Mouse (Mus musculus): ENCODE measurements at regions not wholly inside any gene's neighbourhood (a gene's known extent, or its start where the extent isn't known, plus 50 kb on each side); places are given as distances from the start of the nearest gene placed in this dataset.

DNA sequence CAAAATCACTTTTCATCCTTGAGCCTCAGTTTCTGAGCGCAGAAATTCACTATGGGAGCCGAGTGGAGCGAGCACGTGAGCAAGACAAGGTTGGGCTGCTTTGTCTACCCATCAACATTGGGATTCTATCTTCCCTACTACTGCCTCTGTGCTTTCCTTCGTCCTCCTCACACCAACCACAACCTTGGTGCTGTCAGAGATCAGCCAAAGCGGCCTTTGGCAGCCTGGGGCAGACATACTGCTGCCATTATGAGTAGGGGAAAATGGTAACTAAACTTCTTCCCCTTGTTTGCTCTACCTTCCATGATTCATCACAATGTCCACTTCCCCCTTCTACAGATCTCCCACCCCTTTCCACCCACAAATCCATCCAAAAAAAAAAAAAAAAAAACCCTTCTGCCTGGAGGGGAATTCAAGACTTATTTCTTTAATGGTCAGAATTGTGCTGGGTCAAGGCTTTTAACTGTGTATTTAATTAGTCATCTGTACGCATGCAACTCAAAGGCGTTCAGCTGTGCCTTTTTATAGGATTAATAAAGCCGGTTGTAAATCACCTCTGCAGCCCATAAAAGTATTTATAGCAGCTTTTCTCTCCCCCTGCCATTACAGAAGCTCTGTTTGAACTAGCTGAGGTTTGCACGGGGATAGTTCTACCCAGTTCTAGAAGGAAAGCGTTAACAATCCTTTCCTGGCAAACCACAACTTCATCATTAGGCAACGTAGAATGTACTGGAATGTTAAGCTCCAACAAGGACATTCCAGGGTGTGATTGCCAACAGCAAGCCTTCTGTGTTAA is 340.4 kb downstream of the Pik3r1 start:
- no peak for DNase-seq (ENCODE audit: low read depth)

DNA sequence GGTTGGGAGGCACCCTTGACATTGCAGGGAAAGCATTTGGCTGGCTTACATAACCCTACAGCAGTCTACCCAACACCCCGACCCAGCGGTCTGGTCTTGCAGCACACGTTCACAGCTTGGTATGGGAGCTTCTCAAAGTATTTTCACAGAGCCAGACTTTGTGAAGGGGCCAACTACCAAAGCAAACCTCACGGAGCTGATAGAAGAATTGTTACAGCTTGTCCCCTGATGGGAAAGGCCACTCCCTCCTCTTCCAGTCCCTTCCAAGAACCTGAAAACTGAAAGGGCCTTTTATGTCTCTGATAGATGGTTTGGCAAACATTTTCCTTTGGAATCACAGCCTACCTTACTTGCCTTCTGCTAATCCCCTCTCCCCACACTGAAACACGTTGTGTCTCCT is 341.6 kb downstream of the Pik3r1 start:
- no peak for DNase-seq (ENCODE audit: low read depth)

DNA sequence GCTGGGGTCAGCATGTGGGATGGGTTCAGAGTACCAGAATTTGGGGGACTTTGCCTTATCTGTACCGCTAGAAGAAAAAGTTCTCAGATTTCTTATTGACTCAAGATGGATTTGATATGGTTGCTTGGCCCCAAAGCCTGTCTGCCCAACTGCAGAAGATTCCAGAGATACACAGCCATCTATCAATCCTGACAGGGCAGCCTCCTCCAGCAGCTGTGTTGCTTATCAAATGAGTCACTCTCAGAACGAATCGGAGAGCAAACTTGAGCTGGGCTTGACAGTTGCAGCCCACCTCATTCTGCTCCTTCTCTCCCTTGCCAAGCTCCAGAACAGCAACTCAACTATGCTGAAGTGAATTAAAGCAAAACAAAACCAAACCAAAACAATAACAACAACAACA is 345.9 kb downstream of the Pik3r1 start:
- DNase-seq (ENCODE audit: low read depth), result no peak

DNA sequence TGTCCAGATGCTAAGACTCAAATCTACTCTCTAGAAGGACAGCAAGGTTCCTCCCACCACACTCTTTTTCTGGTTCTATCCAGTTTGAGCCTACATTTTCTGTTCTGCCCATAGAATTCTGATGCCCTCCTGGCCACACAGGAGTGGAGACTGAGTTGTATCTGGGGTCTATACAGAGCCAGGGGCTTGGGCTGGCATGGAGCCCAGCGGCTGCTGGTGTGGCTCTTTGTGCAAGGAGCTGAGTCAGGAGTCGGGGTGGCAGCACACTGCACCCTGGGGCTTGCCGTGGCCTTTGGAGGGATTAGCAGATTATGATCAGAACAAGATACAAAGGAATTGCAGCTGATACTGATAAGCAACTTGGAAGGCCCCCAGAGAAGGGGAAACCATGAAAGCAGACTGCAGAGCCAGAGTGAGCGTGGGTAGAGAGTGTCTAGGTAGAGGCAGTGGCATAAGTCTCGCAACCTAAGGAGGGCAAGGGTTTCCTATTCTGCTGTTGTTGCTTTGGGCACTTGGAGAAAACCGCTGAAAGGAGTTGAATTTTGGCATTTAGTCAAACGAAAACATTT is 348.5 kb downstream of the Pik3r1 start:
- no peak for DNase-seq (ENCODE audit: low read depth)

DNA sequence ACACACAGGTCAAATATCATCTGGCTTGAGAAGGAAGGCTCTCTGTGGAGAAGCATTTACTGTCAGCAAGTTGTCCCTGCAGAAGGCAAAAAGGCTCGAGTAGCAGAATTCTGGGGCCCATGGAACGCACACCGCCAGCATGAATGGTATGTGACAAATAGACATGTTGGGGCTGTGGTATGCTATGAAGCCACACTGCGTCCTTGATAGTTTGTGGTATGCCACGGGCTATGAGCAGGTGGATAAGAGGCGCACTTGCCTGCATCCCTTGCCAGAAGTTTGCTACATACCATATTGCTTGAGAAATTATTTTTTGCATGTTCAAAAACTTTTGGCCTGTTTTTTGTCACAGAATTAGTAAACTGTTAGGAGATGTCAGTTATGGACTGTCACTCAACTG is 349.7 kb downstream of the Pik3r1 start:
- DNase-seq (ENCODE audit: low read depth), result no peak

DNA sequence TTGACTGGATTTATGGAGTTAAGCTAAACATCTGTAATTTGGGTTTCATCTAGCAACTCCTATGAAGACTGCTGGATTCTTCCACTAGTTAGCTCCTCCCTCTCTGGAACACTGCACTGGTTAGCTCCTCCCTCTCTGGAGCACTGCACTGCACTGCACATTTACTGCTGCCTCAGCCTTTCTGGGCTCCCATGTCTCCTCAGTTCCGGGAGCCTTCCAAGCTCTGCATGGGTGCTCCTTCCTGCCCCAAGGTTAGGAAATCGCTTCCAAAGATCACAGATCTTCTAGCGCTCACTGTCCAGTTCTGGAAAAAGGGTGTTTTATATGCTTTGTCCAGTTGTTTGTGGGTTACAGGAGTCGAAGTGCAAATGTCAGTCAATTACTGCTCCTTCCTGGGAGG is 359.1 kb downstream of the Pik3r1 start:
- no peak for DNase-seq (ENCODE audit: low read depth)

DNA sequence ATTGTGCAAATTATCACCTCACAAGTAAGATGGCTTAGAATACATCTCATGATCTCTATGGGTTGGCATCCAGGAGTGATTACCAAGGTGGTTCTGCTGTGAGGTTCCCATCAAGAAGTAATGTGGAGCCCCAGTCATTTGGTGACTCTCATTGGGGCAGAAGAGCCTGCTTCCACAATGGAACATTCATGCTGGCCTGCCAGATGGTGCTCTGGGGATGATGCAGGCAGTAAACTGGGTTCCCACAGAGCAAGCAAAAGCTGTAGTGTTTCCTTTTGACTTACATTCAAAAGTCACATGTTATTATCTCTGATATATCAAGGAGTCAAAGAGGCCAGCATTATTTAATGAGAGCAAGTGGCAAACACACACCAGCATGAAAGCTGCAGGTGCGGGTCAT is 360.4 kb downstream of the Pik3r1 start:
- no peak for DNase-seq (ENCODE audit: low read depth)

DNA sequence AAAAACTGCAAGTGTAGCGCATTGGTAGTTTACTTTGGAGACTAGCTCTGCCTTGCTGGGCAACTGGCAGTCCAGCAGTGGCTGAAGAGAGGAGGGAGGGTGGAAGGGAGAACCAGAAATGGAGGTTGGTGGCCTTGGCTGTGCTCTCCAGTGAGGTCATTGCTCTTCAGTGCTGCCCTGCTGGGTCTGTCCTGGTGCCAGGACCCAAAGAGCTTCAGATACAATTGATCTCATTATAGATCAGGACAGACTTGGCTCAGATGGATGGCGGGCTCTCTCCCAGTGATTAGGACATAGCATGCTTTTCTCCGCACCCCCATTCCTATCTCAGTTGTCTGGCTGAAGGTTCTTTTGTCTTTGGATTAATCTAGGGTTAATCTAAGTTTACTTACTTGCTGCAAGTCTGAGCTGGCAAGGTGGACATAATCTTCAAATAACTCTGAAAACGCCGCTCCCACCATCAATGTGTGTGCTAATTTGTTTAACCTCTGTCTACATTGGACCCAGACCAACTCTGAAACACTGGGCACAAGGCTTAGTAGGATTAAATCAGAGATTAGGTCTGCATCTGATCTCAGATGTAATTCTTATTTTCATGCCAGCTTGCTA is 394.3 kb downstream of the Pik3r1 start:
- no peak for DNase-seq (ENCODE audit: low read depth)

DNA sequence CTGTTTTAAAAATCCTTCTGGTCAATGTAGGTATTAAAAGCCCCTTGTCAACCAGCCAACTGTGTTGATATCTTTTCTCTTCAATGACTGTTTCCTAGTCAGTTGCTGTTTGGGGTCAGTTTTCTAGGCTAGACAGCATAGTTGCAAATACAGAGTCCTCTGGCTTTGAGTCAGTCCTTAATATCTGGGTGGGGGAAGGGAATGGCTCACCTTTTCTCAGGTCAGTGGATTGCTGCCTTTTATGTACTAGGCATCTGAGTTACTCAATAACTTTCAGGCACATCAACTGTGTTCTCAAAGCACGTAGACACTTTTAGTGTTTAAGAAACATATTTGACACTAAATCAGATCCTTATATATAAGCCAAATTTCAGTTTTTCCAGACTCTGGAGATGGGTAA is 396.1 kb downstream of the Pik3r1 start:
- no peak for DNase-seq (ENCODE audit: low read depth)

DNA sequence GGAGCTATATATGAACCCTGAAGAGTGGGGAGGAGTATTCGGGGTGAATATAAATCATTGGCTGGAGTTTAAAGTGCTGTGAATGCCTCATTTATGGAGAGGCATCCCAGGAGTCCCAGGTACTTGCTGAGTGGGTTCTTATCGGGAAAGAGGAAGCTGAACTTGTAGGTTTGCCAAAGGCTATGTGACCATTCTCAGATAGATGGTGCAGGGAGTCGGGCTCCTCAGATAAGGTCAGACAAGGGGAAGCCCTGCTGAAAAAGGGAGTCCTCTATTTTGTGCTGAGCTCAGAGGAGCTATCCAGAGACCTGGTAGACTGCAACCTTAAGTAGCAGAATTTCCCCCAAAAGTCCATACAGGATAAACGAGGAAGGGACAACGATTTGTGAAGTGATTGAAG is 399.8 kb downstream of the Pik3r1 start:
- DNase-seq (ENCODE audit: low read depth), result no peak

DNA sequence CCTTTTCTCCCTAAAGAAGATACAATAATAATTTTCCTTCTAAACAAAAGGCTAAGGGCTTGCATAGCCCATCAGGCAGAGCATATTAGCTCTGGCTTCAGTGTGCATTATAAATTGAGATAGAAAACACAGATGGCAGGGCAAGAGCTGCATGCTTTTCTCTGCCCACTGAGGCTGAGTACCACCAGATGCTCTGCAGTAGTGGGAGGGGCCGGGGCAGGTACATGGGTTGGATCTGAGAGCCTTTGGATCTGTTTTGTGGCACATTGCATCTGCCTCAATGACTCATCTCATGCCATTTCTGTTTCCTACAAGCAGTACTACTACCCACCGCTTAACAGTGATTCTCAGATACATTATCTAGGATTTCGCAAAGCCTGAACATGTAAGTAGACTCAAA is 412.7 kb downstream of the Pik3r1 start:
- no peak for DNase-seq (ENCODE audit: low read depth)

DNA sequence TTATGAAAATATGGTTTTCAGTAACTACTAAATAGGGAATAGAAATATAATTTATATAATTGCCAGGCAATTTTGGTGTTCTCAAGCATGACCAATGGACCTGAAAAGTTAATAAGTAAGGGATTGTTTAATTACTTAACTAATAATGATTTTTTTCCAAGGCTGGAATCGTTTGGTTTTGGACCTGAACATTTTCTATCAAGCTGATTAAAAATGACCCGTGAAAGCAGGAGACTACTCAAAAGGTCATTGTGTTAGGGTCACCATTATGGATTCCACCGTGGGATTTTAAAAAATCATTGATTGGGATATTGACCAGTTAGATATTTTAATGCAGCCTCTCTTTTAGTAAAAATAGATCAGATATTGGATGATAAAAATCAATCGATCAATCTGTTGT is 416.9 kb downstream of the Pik3r1 start:
- no peak for DNase-seq (ENCODE audit: low read depth)

DNA sequence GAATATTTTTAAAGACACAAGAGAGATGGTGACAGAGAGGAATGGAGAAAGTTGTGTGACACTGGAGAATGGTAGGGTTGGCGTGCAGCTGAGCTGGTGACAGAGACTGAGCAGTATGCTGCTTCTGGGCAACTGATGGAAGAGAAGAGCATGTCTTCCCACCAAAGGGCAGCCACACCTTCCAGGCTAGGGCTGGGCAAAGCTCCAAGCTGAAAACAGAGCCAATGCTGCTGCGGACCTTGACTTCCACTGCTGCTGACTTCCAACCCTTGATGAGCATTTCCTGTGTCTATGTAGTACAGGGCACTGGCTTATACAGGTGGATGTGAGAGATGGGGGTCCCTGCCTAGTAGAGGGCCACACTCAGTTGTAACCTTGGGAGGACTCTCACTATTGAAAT is 418.7 kb downstream of the Pik3r1 start:
- DNase-seq (ENCODE audit: low read depth), result no peak

DNA sequence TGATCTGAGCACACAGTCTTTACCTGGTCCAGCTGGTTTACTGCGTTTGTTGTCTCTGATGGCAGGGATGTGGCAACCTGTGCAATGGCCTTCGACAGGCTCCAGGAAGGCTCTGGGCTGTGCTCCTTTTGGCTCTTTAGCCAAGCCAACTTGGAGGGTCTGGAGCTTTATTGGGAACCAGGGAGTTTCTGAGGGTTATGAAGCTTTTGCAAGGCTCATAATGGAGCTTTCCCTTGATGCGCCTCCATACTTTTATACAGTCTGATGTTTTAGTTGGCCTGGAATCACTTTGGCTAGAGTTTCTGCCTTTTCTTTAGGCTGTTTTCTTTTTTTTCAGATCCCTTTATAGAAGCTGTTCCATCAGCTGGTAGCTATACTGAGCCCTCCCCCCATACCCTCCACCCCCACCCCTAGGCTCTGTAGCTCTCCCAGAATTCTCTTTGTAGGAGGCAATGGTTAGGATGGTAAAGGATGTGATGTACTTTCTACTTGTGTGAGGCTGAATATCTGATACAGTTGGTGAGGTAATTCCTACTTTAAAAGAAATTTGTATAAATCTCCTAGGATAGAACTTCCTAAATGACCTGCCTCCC is 429.6 kb downstream of the Pik3r1 start:
- DNase-seq (ENCODE audit: low read depth), result no peak

DNA sequence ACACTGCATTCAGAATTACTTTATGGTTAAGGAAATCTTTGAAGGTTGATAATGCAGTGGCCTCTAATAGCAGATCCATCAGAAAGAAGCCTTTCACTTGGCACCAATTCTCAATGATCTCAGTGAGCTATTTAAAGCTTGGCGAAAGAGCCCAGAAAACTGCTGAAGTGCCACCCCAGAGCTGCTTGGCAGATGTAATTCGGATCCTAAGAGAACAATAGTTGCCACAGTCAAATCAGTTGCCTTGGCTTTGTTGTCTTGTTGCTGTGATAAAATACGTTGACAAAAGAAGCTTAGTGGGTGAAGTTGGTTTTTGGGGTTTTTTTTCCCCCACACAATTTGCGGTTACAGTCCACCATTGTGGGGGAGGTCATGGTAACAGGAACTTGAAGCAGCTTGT is 449.4 kb downstream of the Pik3r1 start:
- no peak for DNase-seq (ENCODE audit: low read depth)

DNA sequence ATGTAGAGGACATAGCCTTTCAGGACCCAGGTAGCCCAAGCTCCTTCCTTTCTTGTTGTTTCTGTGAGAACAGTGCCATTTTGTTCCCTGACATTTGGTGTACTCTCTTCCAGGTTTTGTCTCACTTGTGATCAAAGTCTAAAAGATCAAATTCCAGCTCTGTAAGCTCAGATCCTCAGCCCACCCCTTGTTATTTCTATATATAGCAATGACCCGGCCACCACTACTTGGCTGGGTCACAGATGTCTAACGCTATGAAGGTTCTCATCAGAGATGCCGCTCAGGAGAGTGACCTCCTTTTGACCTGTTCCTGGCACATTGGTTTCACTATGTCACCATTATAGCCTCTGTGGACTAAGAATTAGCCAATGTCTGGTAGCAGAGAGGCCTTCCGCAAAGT is 451.7 kb downstream of the Pik3r1 start:
- no peak for DNase-seq (ENCODE audit: low read depth)

DNA sequence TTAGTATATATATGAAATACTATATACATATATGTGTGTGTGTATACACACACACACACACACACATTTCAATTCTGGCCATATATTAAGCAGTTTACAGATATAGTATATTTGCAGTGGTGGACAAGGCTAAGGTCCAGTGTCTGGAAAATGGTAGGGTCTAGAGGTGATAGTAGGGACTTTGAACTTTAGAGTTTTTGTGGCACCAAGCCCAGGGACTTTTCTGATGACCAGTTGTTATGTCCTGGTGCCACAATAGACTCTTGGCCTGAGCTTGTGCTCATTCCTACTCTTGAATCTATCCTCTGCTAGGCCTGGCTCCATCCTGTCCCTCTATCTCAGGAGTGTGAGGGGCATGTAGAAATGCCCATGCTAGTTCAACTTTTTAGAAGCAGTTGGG is 454.0 kb downstream of the Pik3r1 start:
- no peak for DNase-seq (ENCODE audit: low read depth)

DNA sequence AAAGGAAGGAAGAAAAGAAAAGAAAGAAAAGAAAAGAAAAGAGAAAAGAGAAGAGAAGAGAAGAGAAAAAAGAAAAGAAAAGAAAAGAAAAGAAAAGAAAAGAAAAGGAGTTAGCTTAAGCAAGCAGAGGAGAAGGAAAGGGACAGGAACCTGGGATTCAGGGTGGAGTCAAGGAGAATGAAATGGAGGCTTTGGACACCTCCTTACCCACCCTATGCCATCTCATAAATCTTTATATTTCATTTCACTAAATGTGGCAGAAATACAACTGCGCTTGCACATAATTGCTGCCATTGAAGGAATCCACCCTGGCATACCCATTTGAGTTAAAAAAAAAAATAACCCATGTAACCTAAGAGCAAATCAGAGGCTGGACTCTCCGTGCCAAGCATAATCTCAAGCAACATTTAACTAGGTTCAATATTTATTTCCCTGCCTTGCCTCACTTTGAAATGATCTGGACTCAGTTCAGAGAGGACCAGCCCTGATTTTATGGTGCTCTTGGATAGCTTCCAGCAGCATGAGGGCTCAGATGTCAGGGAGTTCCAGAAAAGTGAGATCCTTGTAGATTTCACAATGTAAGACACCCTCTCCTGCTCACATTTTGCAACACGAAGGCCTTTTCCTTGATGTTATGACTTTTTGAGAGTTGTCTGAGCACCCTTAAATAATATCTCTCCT is 456.2 kb downstream of the Pik3r1 start:
- DNase-seq (ENCODE audit: low read depth), result no peak

DNA sequence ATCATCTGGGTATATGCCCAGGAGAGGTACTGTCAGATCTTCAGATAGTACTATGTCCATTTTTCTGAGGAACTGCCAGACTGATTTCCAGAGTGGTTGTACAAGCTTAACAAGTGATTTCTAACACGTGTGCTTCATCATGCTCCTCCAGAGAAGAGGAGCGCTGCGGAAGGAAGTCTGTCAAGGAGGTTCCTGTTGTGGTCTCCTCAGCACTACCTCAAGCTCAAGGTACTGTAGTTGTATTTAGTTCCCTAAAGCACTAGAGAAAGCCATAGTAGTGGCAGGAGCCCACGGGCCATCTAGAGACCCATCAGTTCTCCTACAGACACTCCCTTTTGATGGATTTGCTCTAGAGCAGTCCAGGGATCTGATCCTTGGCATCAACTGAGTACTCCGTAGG is 459.3 kb downstream of the Pik3r1 start:
- no peak for DNase-seq (ENCODE audit: low read depth)

DNA sequence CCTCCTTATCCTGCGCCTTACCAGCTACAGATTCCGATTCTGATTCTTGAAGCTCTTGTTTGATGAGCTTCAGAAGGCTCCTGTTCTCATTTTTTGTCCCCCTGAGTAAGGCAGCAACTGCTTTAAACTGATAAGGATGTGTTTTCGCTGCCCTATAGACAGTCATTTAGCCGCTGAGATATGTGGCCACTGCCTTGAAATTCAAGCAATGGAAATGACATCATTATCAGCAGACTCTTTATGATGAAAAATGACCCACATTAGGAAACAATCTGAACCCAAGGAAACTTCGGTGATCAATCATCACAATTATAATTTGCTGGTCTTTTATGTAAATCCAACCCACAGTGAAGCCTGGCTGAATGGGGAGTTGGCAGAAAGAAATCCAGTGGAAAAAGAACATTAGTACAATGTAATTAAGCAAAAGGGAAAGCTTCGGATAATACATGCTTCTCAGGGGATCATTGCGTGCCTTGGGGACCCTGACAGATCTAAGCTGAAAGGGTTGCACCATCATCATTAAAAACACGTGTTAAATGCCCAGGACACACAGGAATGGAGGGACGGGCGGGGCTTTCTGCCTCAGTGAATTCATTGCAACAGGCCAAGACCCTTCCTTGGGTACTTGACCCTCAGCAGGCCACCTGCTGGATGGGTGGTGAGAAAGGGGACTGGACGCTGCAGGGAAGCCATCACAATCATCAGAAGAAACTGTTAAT is 462.2 kb downstream of the Pik3r1 start:
- no peak for DNase-seq (ENCODE audit: low read depth)

DNA sequence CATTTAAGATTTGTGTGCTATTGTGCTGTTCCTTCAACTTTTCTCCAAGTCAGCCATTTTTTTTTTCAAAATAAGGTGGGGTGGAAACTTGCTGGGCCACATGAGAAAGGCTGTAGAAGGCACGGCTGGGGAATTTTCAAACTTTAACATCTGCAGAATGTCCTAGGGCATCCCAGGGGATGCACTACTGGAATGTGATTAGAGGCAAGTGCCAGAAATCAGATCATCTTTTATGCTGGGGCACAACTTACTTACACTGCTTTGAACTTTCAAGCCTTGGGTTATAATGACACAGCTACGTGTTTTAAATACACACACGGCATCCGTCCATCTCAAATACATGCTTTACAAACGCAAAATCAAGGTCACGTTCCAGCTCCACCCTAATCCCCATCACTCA is 463.0 kb downstream of the Pik3r1 start:
- no peak for DNase-seq (ENCODE audit: low read depth)

DNA sequence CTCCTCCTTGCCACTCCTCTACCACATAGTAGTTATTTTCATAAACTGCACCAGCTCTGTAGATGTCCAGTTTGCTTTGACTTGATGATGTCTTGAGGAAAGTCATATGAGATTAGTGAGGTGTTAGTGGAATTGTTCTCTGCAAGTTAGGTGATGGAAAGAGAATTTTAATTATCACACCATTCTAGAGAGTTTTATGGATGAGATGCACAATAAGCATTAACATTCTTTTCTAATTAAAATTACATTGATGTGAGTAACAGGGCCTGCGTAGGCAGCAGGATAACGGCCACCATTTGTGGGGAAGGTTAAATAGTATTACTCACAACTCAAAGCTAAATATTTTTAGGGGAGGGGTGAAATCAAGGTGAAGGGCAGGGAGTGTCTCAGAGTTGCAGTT is 466.7 kb downstream of the Pik3r1 start:
- DNase-seq (ENCODE audit: low read depth), result no peak
